Mouse (Mus musculus) ZHBTc4 (cell line): ENCODE results near the gene Taco1.

Experiments used
- DNase-seq: peaks from one replicate; pipeline ENCODE4 v3.0.0-alpha.2; 2011; ENCODE audit warnings: low read depth, low spot score

Taco1 gene

DNA sequence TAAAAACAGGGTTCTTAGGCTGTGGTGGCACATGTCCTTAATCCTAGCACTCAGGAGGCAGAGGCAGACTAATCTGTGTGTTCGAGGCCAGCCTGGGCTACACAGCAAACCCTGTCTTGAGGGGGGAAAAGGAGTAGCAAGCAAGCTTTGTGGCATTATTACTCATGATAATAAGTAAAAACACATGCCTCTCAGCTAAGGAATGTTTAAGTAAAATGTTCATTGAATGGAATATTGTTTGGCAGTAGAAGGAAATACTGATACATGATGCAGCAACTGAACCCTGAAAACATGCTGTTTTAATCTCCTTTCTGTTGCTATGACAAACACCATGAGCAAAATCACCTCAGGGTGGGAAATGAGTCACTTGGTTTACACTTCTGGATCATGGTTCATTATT is 4.5 kb upstream of the Taco1 start:
- no peak for DNase-seq

DNA sequence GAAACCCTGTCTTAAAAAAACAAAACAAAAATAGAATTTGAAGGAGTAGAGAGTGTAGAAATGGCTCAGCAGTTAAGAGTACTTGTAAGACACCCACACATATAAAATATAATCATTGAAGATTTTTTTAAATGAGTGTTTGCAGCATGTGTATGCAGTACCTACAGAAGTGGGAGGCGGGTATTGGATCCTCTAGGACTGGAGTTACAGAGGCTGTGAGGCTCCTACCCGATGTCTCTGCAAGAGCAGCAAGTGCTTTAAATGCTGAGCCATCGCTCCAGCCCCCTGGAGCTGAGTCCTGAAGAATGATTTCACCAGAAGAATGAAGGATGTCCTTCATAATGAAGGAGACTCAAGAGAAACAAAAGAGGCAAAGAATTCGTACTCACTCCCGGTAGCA is 2.1 kb upstream of the Taco1 start:
- no peak for DNase-seq

DNA sequence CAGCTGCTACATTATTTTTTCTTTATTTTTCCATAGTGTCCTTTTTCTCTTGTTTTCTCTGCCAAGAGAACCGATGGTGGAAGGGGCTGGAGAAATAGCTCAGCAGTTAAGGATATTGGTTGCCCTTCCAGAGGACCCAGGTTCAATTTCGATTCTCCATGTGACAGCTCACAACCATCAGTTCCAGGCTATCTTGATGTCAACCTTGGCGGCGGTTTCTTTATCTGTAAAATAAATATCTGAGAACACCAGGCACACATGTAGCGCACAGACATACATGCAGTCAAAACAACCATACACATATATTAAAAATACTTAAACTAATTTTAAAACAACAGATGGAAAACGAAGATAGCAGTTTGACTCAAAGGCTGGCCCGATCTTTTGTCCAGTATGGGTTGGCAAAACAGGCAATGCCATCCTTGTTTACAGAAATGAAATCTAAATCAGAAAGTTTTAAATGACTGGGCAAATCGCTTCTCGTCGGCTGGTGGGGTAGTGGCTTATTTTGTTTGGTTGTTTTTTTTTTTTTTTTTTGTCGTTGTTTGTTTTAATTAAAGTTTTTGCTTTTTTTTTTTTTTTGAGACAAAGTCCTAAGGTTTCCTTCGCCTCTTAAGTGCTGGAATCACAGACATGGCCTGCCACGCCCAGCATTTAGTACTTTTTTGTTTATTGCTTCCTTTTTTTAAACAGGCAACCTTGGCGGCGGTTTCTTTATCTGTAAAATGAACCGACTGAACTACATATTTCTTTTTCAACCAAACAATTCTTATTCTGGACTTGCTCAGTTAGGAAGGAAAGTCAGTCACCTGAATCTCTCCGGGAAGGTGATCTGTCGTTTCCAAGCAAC is 563 bp upstream of the Taco1 start:
- DNase-seq: no peak

DNA sequence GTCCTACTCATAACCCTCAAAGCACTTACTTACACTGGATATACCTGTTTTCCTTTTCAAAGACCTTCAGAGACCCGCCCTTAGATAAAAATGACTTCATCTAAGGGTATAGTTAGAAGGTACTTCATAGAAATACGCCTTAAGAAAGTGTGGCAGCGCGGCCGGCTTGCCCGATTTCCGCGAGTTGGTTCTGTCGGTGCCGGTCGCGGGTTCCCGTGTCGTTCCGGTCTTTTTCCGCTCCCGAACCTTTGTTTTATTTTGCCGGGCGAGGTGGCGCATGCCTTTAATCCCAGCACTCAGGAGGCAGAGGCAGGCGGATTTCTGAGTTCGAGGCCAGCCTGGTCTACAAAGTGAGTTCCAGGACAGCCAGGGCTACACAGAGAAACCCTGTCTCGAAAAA is 755 bp downstream of the Taco1 start:
- peak; percentile 90 for DNase-seq

DNA sequence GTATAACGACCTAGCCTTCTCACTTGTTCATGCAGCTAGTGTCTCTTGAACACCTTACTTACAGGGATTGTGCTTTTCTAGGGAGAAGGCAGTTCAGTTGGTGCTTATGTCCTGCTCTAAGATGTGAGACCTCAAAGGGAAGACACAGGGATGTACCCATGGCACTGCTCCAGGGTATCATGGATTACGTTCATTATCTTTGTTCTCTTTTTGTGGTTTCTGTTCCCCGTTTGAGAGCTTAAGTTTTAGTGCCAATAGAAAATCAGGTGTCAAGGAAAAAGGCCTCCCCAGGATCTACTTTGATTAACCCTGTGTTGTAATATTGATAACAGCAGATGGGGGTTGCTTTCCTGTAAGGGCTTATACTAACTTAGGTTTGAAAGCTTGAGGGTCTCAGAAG is 7.9 kb downstream of the Taco1 start:
- no peak for DNase-seq

DNA sequence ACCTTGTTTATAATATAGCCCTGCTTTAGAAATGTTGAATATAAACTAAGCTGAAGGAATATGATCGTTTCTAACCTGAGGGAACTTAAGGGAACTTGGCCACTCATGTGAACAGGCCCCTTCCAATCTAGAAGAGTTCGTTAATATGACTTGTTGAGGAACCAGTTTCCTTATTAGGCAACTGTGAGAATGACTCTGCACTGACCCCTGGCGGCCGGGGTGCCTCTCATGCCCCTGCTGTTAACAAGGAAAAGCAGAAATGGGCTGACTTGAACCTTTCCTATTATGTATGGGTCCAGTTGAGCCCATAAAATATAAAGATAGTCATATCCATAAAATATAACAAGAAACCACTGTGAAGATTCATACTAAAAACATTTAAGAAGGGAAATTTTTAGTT is 10.5 kb downstream of the Taco1 start:
- peak; percentile 80 for DNase-seq

DNA sequence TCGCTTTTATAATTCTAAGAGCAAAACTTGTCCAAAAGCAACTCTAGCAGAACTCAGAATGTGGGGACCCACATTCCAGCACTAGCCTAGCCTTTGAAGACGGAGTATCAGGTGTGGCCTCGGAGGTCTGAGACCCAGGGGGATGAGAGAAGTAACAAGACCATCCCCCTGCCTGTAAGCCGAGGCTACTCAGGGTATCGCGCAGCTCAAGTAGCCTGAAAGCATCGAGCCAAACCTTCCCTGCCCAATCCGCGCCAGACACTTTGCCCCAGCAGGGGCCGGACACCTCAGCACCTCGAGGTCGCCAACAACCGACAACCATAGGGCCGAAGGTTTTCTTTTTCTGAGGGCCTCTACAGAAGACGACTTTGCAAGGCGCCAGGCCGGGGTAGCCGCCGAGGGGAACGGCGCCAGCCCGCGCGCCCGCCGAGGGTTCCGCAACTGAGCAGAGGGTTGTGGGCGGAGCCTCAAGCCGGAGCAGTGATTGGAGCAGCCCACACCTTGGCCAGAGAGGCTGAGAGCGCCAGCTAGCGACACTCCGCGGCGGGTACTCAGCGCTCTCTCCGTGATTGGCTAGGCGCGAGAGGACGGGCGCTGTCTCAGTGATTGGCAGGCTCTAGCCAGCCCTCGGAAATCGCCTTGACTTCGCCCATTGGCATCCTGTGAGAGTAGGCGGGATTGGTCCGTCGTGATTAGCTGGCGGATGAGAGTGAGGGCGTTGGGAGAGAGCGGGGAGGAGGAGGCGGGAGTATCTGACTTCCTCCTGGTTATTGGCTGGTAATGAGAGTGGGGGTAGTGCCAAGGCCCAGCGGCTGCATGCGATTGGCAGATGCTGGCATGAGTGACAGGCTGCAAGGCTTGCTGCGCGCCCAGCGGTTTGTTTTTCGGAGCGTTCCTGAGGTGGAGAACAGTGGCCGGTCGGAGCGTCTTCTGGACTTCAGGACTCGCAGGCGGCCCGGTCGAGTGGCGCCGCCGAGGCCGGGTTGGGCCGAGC is 18.1 kb downstream of the Taco1 start, which contains the start of gene Map3k3:
Gene Map3k3, plus strand, starts transcription at position 906 of the 994 bp plus-strand sequence.
- peak; percentile 100 for DNase-seq

DNA sequence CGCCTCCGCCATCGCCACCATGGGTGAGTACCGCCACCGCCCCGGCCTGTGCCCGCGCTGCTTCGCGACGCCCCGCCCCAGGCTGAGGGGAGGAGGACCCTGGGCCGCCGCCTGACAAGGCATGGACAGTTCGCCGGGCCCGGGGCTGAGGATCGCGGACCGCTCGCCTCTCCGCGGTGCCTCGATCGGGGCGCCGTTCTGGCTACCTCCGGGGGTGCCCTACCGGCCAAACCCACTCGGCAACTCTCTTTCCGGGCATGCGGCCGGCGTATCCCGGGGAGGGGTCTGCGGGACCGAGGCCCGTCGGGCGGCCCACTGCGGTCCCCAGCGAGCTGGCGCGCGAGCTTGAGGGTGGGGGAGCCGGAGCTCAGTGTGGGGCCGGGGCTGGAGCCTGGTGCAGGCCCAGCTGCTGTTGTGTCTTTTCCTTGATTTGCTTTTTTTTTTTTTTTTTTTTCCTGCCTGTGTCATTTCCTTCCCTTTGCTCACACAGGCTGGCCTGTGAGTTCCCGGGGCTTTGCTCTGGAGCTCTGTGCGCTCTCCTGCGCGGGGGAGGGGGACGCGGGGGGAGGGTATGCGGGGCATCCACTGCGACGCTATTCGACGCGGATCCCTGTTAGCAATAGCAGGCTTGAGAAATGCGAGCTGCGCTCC is 19.2 kb downstream of the Taco1 start:
- DNase-seq: peak; percentile 82

DNA sequence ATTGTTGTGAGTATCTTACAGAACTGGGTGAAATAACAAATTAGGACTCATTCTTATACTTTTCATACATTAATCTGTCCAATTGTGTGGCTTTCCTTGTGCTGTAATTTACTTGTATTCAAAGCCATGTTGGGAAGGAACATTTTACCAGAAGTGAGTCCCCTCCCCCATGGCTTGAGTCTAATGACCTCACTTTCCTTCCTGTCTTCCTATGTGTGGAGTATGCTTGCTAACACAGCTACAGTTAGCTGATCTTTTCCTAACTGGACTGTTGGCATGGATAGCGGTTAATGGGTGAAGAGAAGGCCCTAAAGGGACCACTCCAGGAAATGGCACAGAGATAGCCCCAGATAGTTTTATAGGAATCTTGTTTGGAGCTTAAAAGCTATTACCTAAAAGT is 32.4 kb downstream of the Taco1 start:
- DNase-seq: no peak

DNA sequence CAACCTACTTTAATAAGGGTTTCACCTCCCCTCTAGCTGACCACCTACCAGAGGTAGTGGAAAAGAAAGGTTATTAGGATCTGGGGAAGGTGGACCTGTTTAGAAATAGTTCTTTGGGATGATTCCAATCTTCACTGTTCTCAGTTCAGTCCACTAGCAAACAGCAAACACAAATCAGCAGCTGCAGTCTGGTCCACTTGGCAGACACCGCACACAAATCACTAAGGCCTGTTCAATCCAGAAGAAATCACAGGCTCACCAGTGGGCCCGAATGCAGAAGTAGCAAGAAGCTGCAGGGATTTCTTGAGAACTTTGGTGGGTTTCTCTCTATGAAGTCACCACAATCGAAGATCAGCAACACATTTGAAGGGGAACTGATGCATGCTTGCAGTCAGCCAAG is 37.0 kb downstream of the Taco1 start:
- DNase-seq: no peak

DNA sequence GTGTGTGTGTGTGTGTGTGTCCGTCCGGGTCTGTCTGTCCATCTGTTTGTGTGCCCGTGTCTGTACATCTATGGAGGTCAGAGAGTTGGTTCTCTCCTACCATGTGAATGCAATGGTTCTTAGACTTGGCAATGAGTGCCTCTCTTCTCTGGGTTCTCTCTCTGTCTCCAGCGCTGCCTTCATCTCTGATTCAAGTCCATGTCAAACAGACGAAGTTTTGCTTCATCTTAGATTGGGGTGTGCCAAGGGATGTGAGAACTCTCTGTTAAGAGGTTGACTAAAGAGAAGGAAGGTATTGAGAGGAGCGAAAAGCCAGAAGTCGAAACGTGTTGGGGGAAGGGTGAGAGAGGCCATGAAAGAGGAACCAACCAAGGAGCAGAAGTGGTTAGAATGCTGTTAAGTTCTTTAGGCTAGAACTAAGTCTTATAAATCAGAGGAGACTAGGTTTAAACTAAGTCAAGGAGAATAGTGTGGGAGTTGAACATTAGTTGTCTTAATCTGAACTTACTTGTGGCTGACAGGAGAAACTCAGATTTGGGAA is 40.3 kb downstream of the Taco1 start:
- DNase-seq: no peak

DNA sequence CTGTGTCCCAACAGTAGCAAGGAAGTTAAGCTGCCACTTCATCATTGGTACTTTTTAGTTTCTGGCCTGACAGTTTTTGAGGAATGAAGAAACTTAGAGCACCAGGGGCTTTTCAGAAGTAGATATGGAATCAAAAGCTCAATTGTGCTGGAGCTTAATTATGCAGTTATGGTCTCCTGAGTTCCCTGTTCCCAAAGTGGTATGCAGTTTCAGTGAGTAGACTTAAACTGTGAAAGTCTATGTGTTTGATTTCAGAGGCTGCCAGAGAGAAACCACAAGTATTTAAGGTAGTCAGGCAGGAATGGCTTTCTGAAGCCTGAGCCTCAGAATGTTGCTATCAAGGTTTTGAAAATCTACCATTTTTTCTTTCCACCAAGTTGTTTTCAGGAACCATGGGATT is 45.8 kb downstream of the Taco1 start:
- no peak for DNase-seq

DNA sequence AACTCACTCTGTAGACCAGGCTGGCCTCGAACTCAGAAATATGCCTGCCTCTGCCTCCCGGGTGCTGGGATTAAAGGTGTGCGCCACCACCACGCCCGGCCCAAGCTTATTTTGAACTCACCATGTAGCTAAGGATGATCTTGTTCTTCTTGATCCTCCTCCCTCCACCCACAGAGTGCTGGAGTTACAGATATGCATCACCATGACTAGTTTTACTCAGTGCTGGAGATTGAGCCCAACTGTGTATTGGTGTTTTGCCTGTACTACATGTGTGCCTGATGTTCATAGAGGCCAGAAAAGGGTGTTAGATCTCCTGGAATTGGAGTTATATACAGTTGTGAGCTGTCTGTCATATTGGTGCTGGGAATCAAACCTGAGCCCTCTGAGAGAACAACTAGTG is 56.4 kb downstream of the Taco1 start:
- DNase-seq: no peak

DNA sequence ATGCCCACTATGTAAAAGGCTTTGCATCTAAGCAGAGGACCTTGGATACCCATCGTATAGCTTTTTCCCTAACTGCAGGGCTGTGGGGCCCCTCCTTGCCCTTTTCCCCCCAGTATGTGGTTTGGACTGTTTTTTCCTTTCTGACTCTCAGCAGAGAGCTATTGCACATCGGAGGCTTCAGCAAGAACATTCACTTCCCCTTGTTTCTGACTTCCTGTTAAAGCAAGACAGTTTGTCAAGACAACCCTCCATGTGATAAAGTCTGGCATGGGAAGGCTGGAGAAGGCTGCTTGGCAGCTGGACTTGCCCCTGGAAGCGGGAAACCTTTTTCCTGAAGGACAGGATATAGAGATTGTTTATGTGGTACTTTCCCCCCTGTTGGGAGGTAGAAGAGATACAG is 56.9 kb downstream of the Taco1 start:
- no peak for DNase-seq
